Mouse (Mus musculus): ENCODE measurements around the gene Poglut1.

GRCm38 (mm10) chr16:38521211-38521987, 28.7 kb downstream of the Poglut1 start:
- no peak for TF ChIP-seq CTCF (IDR thresholded peaks at IDR 0.05; ENCODE audit: low read depth, low read length)
- TF ChIP-seq POLR2AphosphoS5 (IDR thresholded peaks at IDR 0.05; ENCODE audit: insufficient replicate concordance, low read depth, low read length): no peak
- no peak for TF ChIP-seq GATA1 (IDR thresholded peaks at IDR 0.05; ENCODE audit: borderline replicate concordance, low read length)
- TF ChIP-seq TAL1 (conservative IDR thresholded peaks at IDR 0.05; ENCODE audit: low read depth, low read length): no peak
